Mouse (Mus musculus) lung, postnatal 0 days (tissue): ENCODE results near the gene Olfr1257.

Experiments used
- CTCF ChIP-seq: IDR thresholded peaks from 2 replicates; pipeline ENCODE4 v1.5.1; 2016; ENCODE audit warnings: antibody characterized with exemption, mild to moderate bottlenecking
- EP300 ChIP-seq: IDR thresholded peaks from 2 replicates; pipeline ENCODE4 v1.6.1; 2016; ENCODE audit warnings: antibody characterized with exemption, mild to moderate bottlenecking, control low read depth

GRCm38 (mm10) chr2:89878137-89878536 lies at the start of gene Olfr1257:
- no peak for TF ChIP-seq CTCF
- no peak for TF ChIP-seq EP300
